Mouse (Mus musculus): ENCODE measurements around the gene Hist1h4h.

DNA sequence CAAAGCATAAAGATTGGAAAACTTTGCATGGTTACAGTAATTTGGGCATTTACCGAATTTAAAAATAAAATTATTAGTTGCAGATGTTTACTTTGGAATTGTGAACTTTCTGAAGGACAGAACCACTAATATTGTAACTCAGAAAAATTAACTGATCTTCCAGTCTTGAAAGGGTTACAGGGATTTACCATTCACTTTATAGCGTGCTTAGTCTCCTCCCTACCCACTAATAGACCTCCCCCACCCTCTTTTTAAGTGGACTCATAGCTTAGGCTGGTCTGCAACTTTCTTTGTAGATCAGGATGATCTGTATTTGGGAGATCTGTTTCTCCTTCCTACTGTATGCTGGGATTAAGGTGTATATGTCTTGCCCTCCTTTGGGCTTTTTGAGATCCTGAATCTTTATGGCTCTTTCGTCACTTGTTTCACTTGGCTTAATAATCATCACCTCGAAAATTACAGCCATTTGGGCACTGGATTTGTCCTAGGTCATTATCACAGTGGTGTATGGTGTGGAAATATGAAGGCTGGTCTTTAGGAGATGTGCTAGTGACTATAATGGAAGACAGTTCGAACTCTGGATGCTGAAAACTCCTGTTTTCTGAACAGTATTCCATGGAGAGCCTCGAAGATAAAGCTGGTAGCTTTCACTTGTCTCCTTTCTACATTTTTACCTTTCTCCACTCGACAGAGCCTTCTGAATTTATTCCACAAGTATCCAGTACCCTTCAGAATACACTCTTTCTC is 5.4 kb downstream of the Hist1h4h start:
- TF ChIP-seq CTCF (IDR thresholded peaks at IDR 0.05 in 2 of 3, conservative IDR thresholded peaks at IDR 0.05 in 1 of 3; ENCODE audit: control insufficient read depth in 1 of 3, insufficient read depth in 1 of 3, low read depth in 2 of 3, low read length in 3 of 3, poor library complexity in 1 of 3, severe bottlenecking in 1 of 3) (no peak), ZNF384 (IDR thresholded peaks at IDR 0.05; ENCODE audit: low read depth, low read length) (no peak), POLR2A (IDR thresholded peaks at IDR 0.05; ENCODE audit: control insufficient read depth in 1 of 2, insufficient read depth in 1 of 2, low read depth in 1 of 2, low read length in 2 of 2, poor library complexity in 1 of 2) (peak in 1 of 2 experiments; percentile 40; a peak in 1 of 4 replicates), EP300 (IDR thresholded peaks at IDR 0.05; ENCODE audit: low read depth in 1 of 2, low read length in 2 of 2) (no peak), E2F4 (IDR thresholded peaks at IDR 0.05; ENCODE audit: borderline replicate concordance, low read depth, low read length) (no peak)
